Mouse (Mus musculus) heart, embryonic 15.5 days (tissue): ENCODE data around the gene Ccdc148. TPM values are rescaled to one million over a fixed set of nuclear protein-coding genes. Genes with fewer than 3 reads are reported as not detected.

ENCODE experiments used
- ATAC-seq: fragments of 200-750 bp; cut with Nextera tagmentation; replicated peaks from 2 replicates; pipeline ENCODE4 v1.8.0; 2017; ENCODE audit warnings: low read depth, moderate TSS enrichment; ENCODE audit not compliant: insufficient number of reproducible peaks, insufficient read depth, low FRiP score
- H3K27ac ChIP-seq: fragments of 300-500 bp; sonication (generic); 2 replicates; pipeline ENCODE4 v1.5.1; 2015; ENCODE audit warnings: mild to moderate bottlenecking, inconsistent platforms
- H3K27me3 ChIP-seq: fragments of 300-500 bp; sonication (generic); 2 replicates; pipeline ENCODE4 v1.6.1; 2015; ENCODE audit warnings: inconsistent platforms
- H3K36me3 ChIP-seq: fragments of 300-500 bp; sonication (generic); 2 replicates; pipeline ENCODE4 v1.6.1; 2015; ENCODE audit warnings: mild to moderate bottlenecking, inconsistent platforms
- H3K4me1 ChIP-seq: fragments of 300-500 bp; sonication (generic); replicated peaks from 2 replicates; pipeline ENCODE4 v1.6.1; 2015; ENCODE audit warnings: inconsistent platforms
- H3K4me2 ChIP-seq: fragments of 300-500 bp; sonication (generic); 2 replicates; pipeline ENCODE4 v1.6.1; 2015; ENCODE audit warnings: inconsistent platforms, mild to moderate bottlenecking, moderate library complexity
- H3K4me3 ChIP-seq: fragments of 300-500 bp; sonication (generic); 2 replicates; pipeline ENCODE4 v1.5.1; 2015; ENCODE audit warnings: mild to moderate bottlenecking, inconsistent platforms
- H3K9ac ChIP-seq: fragments of 300-500 bp; sonication (generic); 2 replicates; pipeline ENCODE4 v1.6.1; 2015; ENCODE audit warnings: mild to moderate bottlenecking, inconsistent platforms
- H3K9me3 ChIP-seq: fragments of 300-500 bp; sonication (generic); replicated peaks from 2 replicates; pipeline ENCODE4 v1.6.1; 2016; ENCODE audit warnings: inconsistent platforms
- WGBS: fragments of 180-500 bp; shearing (Covaris S2); methylation state at CpG from one replicate; pipeline ENCODE4 v1.1.7; 2015; ENCODE audit warnings: mixed read lengths; 5-methylcytosine and 5-hydroxymethylcytosine counted together
- polyA plus RNA-seq: library from polyadenylated mRNA; unstranded; fragments of >200 nt; fragmentation: Nextera tagmentation; extraction: Ambion mirVana; gene quantifications from 2 replicates; pipeline ENCODE4 v1.2.1, GENCODE M21; 2015

Gene Ccdc148
- polyA plus RNA-seq, 1 experiment from 2014 or later = 0.94 TPM

GRCm38 (mm10) chr2:58992431-58993191 lies 167.9 kb downstream of the Ccdc148 start:
- Histone ChIP-seq H3K9me3 (no peaks in the 10 kb centered on the region), H3K4me3 (no peak overlapping the region), H3K27me3 (no peaks in the 10 kb centered on the region), H3K4me1 (peaks cover 7% of the 10 kb centered on the region; the same call in 1 of the 2 replicates), H3K27ac (peak overlapping the region; percentile 79), H3K9ac (no peak overlapping the region), H3K4me2 (no peak overlapping the region), H3K36me3 (no peaks in the 10 kb centered on the region)
- ATAC-seq = peak; percentile 62; the same call in 1 of the 2 replicates
- WGBS = 39% methylated on average over 14 of the region's 14 CpGs

DNA sequence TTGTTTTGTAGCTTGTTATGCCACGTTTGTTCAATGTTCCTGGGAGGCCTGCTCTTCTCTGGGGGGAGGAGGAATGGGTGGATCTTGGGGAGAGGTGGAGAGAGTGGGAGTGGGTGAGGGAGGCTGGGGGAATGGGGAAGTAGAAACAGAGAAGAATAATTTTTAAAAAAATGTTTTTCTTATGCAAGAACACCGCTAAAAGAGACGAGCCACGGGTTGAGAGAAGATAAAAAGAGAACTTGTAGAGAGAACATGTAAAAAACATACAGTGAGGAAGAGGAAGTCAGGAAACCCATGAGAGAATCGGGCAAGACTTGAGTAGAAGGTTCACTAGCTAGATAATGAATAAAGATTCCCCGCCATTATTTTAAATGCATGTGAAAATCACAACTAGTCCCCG lies 182.4 kb downstream of the Ccdc148 start:
- Histone ChIP-seq H3K9ac (no peak overlapping the region), H3K4me3 (no peak overlapping the region), H3K4me2 (no peak overlapping the region), H3K27ac (no peak overlapping the region), H3K9me3 (no peaks in the 10 kb centered on the region), H3K27me3 (no peaks in the 10 kb centered on the region), H3K36me3 (no peaks in the 10 kb centered on the region), H3K4me1 (no peaks in the 10 kb centered on the region)
- ATAC-seq = no peak
- WGBS = 77% methylated on average over 7 of the region's 7 CpGs

- Histone ChIP-seq H3K9me3 (no peaks in the 10 kb centered on the region), H3K27me3 (no peaks in the 10 kb centered on the region), H3K27ac (peak overlapping the region; percentile 76), H3K36me3 (no peaks in the 10 kb centered on the region), H3K4me1 (peaks cover 7% of the 10 kb centered on the region; the same call in 1 of the 2 replicates), H3K4me2 (peak overlapping the region; percentile 43), H3K4me3 (peak overlapping the region; percentile 18; the same call in 1 of the 2 replicates), H3K9ac (peak overlapping the region; percentile 36)
- peak; percentile 47; the same call in 1 of the 2 replicates for ATAC-seq
- 32% methylated on average over 9 of the region's 9 CpGs for WGBS
Measured at GRCm38 (mm10) chr2:58971507-58972275, 188.8 kb downstream of the Ccdc148 start.

DNA sequence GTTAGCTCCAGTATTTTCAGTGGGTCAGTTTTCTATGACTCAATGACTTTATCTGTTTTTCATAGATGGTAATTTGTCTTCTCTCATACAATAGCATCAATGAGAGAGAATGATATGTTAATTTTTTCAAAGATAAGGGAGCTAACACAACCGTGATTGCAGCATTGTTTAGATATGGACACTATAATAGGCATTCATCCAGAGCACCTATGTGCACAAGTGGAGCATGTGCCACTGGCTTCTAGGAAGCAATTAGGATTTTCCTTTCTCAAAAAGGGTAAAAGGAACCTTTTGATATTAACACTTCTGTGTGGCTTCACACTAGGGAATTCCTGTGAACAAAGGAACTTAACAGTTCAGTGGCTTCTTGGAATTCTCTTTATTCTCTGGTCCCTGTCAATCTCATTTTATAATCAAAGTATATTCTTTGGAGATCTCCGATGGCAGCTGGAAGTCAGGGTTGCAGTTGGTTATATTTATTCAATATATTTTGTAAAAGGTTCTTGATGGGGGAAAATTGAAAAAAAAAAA lies 203.6 kb downstream of the Ccdc148 start:
- 56% methylated on average over 2 of the region's 2 CpGs for WGBS
- H3K27me3 ChIP-seq = no peaks in the 10 kb centered on the region

DNA sequence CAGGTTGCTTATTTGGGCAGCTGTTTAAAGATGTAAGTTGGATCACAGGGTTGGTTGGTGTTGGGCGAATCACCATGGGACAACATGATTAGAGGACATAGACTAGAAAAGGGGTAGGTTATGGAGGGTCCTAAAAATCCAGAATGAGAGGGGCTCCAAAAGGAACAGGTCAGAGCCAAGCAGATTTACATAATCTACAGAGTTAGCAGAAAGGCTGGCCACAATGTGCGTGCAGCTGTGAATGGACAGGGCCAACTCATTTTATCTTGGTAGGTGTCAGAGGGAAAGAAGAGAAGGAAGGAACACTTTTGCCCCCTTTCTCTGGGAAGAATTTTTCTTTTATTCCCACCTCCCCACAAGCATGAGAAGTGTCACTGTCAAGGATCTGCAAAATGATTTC lies 204.1 kb downstream of the Ccdc148 start:
- 80% methylated on average over 2 of the region's 2 CpGs for WGBS
- no peak overlapping the region for H3K4me3 ChIP-seq
- H3K27ac ChIP-seq = no peak overlapping the region
- no peaks in the 10 kb centered on the region for H3K9me3 ChIP-seq
- no peaks in the 10 kb centered on the region for H3K27me3 ChIP-seq
- H3K4me1 ChIP-seq = no peaks in the 10 kb centered on the region
- no peak for ATAC-seq
- H3K9ac ChIP-seq = no peak overlapping the region
- H3K4me2 ChIP-seq = no peak overlapping the region
- no peaks in the 10 kb centered on the region for H3K36me3 ChIP-seq

More for the DNA sequence above, 203.6 kb downstream of the Ccdc148 start:
- no peaks in the 10 kb centered on the region for H3K4me1 ChIP-seq
- no peak overlapping the region for H3K4me3 ChIP-seq
- H3K9ac ChIP-seq = no peak overlapping the region
- H3K4me2 ChIP-seq = no peak overlapping the region
- H3K27ac ChIP-seq = no peak overlapping the region
- ATAC-seq = no peak
- H3K36me3 ChIP-seq = no peaks in the 10 kb centered on the region
- H3K9me3 ChIP-seq = no peaks in the 10 kb centered on the region

- H3K36me3 ChIP-seq = no peaks in the 10 kb centered on the region
- no peak overlapping the region for H3K9ac ChIP-seq
- no peak overlapping the region for H3K4me3 ChIP-seq
- no peak for ATAC-seq
- H3K27ac ChIP-seq = no peak overlapping the region
- H3K27me3 ChIP-seq = no peaks in the 10 kb centered on the region
- no peak overlapping the region for H3K4me2 ChIP-seq
- WGBS = 84% methylated on average over 3 of the region's 3 CpGs
- H3K9me3 ChIP-seq = no peaks in the 10 kb centered on the region
- no peaks in the 10 kb centered on the region for H3K4me1 ChIP-seq
Measured at GRCm38 (mm10) chr2:58952101-58952500, 208.4 kb downstream of the Ccdc148 start.

DNA sequence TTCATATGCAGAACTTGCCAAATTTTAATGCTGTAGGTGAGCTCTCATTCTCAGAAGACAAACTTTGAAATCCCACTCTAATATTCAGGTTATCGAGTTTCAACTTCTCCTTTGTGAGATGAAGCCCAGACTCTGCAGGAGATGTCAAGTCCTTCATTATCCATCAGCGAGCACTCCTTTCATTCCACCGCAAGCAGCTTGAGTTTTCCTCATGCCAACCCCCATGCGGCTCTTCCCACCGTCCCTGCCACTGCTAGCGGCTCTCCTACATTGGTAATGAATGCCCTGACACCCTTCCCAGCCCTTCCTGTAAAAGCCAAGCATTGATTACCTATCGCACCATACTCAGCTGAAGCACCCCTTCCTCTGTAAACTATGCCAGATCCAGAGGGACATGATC lies 211.7 kb downstream of the Ccdc148 start:
- no peaks in the 10 kb centered on the region for H3K36me3 ChIP-seq
- 75% methylated on average over 7 of the region's 7 CpGs for WGBS
- H3K9me3 ChIP-seq = no peaks in the 10 kb centered on the region

GRCm38 (mm10) chr2:58941361-58941760 lies 219.1 kb downstream of the Ccdc148 start:
- Histone ChIP-seq H3K36me3 (no peaks in the 10 kb centered on the region), H3K27ac (no peak overlapping the region), H3K27me3 (no peaks in the 10 kb centered on the region), H3K9ac (no peak overlapping the region), H3K4me2 (no peak overlapping the region), H3K4me3 (no peak overlapping the region), H3K4me1 (no peaks in the 10 kb centered on the region), H3K9me3 (no peaks in the 10 kb centered on the region)
- ATAC-seq = no peak
- WGBS = 65% methylated on average over 4 of the region's 4 CpGs

More for the DNA sequence above, 211.7 kb downstream of the Ccdc148 start:
- Histone ChIP-seq H3K9ac (no peak overlapping the region), H3K27ac (no peak overlapping the region), H3K4me3 (no peak overlapping the region), H3K4me1 (no peaks in the 10 kb centered on the region), H3K27me3 (no peaks in the 10 kb centered on the region), H3K4me2 (no peak overlapping the region)
- ATAC-seq = no peak

GRCm38 (mm10) chr2:58925551-58925950 lies 234.9 kb downstream of the Ccdc148 start:
- no peaks in the 10 kb centered on the region for H3K9me3 ChIP-seq
- ATAC-seq = no peak
- 91% methylated on average over 2 of the region's 2 CpGs for WGBS
- H3K4me2 ChIP-seq = no peak overlapping the region
- H3K27ac ChIP-seq = no peak overlapping the region
- H3K27me3 ChIP-seq = no peaks in the 10 kb centered on the region
- no peak overlapping the region for H3K4me3 ChIP-seq
- H3K4me1 ChIP-seq = no peaks in the 10 kb centered on the region
- H3K9ac ChIP-seq = no peak overlapping the region
- no peaks in the 10 kb centered on the region for H3K36me3 ChIP-seq

DNA sequence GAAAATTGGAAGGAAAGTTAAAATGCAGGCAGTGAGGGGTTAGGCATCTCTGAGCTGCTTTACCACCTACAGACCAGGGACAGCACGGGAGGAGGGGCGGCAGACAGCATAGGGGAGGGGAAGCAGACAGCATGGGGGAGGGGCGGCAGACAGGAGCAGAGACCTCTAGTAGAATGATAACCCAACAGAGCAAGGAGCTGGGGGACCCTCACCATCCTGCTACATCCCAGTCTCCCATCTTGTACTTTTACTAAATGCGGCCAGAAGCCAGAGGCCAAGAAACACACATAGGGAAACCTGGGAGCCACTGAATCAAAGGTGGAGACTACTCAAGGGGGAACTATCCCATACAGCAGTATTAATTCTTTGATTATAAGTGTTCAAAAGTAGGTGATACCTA lies 242.1 kb downstream of the Ccdc148 start:
- no peak for ATAC-seq
- Histone ChIP-seq H3K36me3 (no peaks in the 10 kb centered on the region), H3K9ac (no peak overlapping the region), H3K4me2 (no peak overlapping the region), H3K4me1 (no peaks in the 10 kb centered on the region), H3K4me3 (no peak overlapping the region), H3K27me3 (no peaks in the 10 kb centered on the region), H3K27ac (no peak overlapping the region), H3K9me3 (no peaks in the 10 kb centered on the region)
- WGBS = 52% methylated on average over 4 of the region's 4 CpGs

DNA sequence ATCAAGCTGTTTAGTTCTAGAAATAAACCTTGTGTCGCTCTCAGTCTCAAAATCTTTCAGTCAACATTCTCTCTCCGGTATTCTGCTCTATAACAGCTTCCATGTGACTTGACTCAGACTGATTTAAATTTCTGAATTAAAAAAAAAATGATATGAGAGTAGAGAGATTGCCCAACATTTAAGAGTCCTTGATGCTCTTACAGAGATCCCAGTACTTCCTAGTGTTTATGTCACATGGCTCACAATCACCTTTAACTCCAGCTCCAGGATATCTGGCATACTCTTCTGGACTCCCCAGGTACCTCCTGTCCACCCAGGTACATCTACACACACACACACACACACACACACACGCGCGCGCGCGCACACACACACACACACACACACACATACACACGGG lies 248.1 kb downstream of the Ccdc148 start:
- Histone ChIP-seq H3K4me3 (no peak overlapping the region), H3K9ac (no peak overlapping the region), H3K27ac (no peak overlapping the region), H3K36me3 (no peaks in the 10 kb centered on the region), H3K9me3 (no peaks in the 10 kb centered on the region), H3K27me3 (no peaks in the 10 kb centered on the region), H3K4me1 (peaks cover 7% of the 10 kb centered on the region), H3K4me2 (no peak overlapping the region)
- WGBS = 93% methylated on average over 9 of the region's 9 CpGs
- no peak for ATAC-seq
